Mouse (Mus musculus) heart, adult 2 months (tissue): Measurements from ENCODE around the gene Ccdc113. TPM values are rescaled to one million over a fixed set of nuclear protein-coding genes. Genes with fewer than 3 reads are reported as not detected.

Source experiments
- DNase-seq, 2 experiments: peaks; one replicate each; pipeline ENCODE4 v3.0.0; 2021
- H3K27ac ChIP-seq: fragments of 200-600 bp; 2 replicates; pipeline ENCODE4 v1.8.1; 2022
- H3K27me3 ChIP-seq: fragments of 200-500 bp; 2 replicates; pipeline ENCODE4 v1.6.1; 2012; ENCODE audit warnings: mild to moderate bottlenecking, low read length, inconsistent platforms, mixed read lengths; ENCODE audit not compliant: control insufficient read depth, insufficient read depth
- H3K36me3 ChIP-seq: fragments of 200-500 bp; 2 replicates; pipeline ENCODE4 v1.6.1; 2012; ENCODE audit warnings: low read length, inconsistent platforms; ENCODE audit not compliant: control insufficient read depth, insufficient read depth
- H3K4me1 ChIP-seq: fragments of 200-500 bp; 2 replicates; pipeline ENCODE4 v1.6.1; 2011; ENCODE audit warnings: low read length; ENCODE audit not compliant: control insufficient read depth, insufficient read depth
- H3K4me3 ChIP-seq: fragments of 200-600 bp; 2 replicates; pipeline ENCODE4 v1.8.1; 2022
- H3K79me2 ChIP-seq: fragments of 200-500 bp; replicated peaks from 2 replicates; pipeline ENCODE4 v1.6.1; 2012; ENCODE audit warnings: mild to moderate bottlenecking, inconsistent platforms, low read length, moderate library complexity, mixed read lengths; ENCODE audit not compliant: control insufficient read depth, insufficient read depth
- H3K9ac ChIP-seq: fragments of 200-500 bp; 2 replicates; pipeline ENCODE4 v1.6.1; 2012; ENCODE audit warnings: low read depth, mild to moderate bottlenecking, control low read depth, inconsistent platforms, low read length, mixed read lengths
- CTCF ChIP-seq: fragments of 200-600 bp; IDR thresholded peaks from 2 replicates; pipeline ENCODE4 v1.8.1; 2022; ENCODE audit warnings: antibody characterized with exemption, mild to moderate bottlenecking, moderate library complexity
- EP300 ChIP-seq: fragments of 200-500 bp; IDR thresholded peaks from 2 replicates; pipeline ENCODE4 v1.6.1; 2011; ENCODE audit warnings: low read depth, low read length, control low read depth; ENCODE audit not compliant: insufficient read depth
- POLR2A ChIP-seq: fragments of 200-500 bp; IDR thresholded peaks from 2 replicates; pipeline ENCODE4 v1.6.1; 2011; ENCODE audit warnings: mild to moderate bottlenecking, low read depth, low read length, control low read depth; ENCODE audit not compliant: insufficient read depth
- WGBS: fragments of 180-500 bp; shearing (Covaris S2); methylation state at CpG from one replicate; pipeline ENCODE4 v1.1.7; 2018; 5-methylcytosine and 5-hydroxymethylcytosine counted together
- intact Hi-C: fragments of 180-260 bp; cut with DNase I; formaldehyde crosslinking; loops from one replicate; pipeline ENCODE4 v1.15.1; 2025
- polyA plus RNA-seq: library from polyadenylated mRNA; depleted of rRNA; stranded (reverse); fragments of >200 nt; gene quantifications from 2 replicates; pipeline ENCODE4 v1.2.3, GENCODE M21; 2012
- total RNA-seq, 2 experiments: library from RNA; stranded (reverse); gene quantifications; 2 replicates each; pipeline ENCODE4 v1.2.3; 2021

Ccdc113 gene
- total and polyA plus RNA-seq, 3 experiments: 0.14 TPM; not detected in 2

DNA sequence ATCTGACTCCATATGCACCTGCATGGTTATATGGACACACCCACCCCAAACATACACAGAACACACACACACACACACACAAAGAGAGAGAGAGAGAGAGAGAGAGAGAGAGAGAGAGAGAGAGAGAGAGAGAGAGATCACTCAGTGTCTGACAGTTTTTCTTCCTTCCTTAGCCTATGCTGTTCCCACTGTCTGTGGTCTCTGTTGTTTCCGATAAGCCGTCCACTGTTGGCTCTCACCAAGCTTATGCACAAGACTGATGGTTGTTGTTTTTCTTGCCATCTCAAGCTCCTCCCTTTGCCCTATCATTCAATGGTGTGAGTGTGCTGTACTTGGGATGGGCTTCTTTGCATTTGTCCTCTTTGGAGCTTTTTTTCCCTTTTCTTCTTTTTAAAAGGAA is 22.1 kb downstream of the Ccdc113 start:
- TF ChIP-seq CTCF: no peak
- no peak for TF ChIP-seq POLR2A
- TF ChIP-seq EP300: no peak
- intact Hi-C loops: no loop called here

GRCm38 (mm10) chr8:95566217-95566616 is 32.3 kb downstream of the Ccdc113 start:
- DNase-seq: no peak
- intact Hi-C loops: no loop called here
- Histone ChIP-seq H3K4me1 (no peaks in the 10 kb centered on the region), H3K27ac (no peak overlapping the region), H3K36me3 (no peaks in the 10 kb centered on the region), H3K4me3 (no peak overlapping the region), H3K9ac (no peak overlapping the region), H3K79me2 (no peaks in the 10 kb centered on the region), H3K27me3 (peaks cover 1% of the 10 kb centered on the region; the same call in 1 of the 2 replicates)
- TF ChIP-seq CTCF: no peak
- TF ChIP-seq EP300: no peak
- TF ChIP-seq POLR2A: no peak
- WGBS: 59% methylated on average over 4 of the region's 4 CpGs

More for the DNA sequence above, 22.1 kb downstream of the Ccdc113 start:
- H3K9ac ChIP-seq: no peak overlapping the region
- H3K4me1 ChIP-seq: no peaks in the 10 kb centered on the region
- WGBS: 80% methylated on average over 2 of the region's 2 CpGs
- no peaks in the 10 kb centered on the region for H3K36me3 ChIP-seq
- H3K27ac ChIP-seq: no peak overlapping the region
- H3K79me2 ChIP-seq: no peaks in the 10 kb centered on the region
- DNase-seq: no peak
- H3K27me3 ChIP-seq: no peaks in the 10 kb centered on the region
- H3K4me3 ChIP-seq: no peak overlapping the region

GRCm38 (mm10) chr8:95566809-95567208 is 32.9 kb downstream of the Ccdc113 start:
- DNase-seq: no peak
- H3K27me3 ChIP-seq: peaks cover 1% of the 10 kb centered on the region; the same call in 1 of the 2 replicates
- no peaks in the 10 kb centered on the region for H3K79me2 ChIP-seq
- intact Hi-C loops: no loop called here
- H3K4me1 ChIP-seq: no peaks in the 10 kb centered on the region
- WGBS: 80% methylated on average over 6 of the region's 6 CpGs
- no peak overlapping the region for H3K27ac ChIP-seq
- no peak overlapping the region for H3K4me3 ChIP-seq
- H3K36me3 ChIP-seq: no peaks in the 10 kb centered on the region
- TF ChIP-seq CTCF (no peak), POLR2A (no peak), EP300 (no peak)
- no peak overlapping the region for H3K9ac ChIP-seq

GRCm38 (mm10) chr8:95573146-95573545 is 39.3 kb downstream of the Ccdc113 start:
- intact Hi-C loops: no loop called here

GRCm38 (mm10) chr8:95576240-95576639 is 42.4 kb downstream of the Ccdc113 start, which contains the start of gene Prss54:
TSS of gene Prss54 (minus strand) at chr8:95576340.
- H3K27me3 ChIP-seq: no peaks in the 10 kb centered on the region
- WGBS: 85% methylated on average over 10 of the region's 10 CpGs
- no peak for TF ChIP-seq POLR2A
- TF ChIP-seq EP300: no peak
- TF ChIP-seq CTCF: no peak
- H3K79me2 ChIP-seq: no peaks in the 10 kb centered on the region
- no peaks in the 10 kb centered on the region for H3K4me1 ChIP-seq
- H3K27ac ChIP-seq: no peak within 1 kb of the TSS
- intact Hi-C loops: no loop called here
- DNase-seq: no peak
- no peaks in the 10 kb centered on the region for H3K36me3 ChIP-seq
- no peak within 1 kb of the TSS for H3K4me3 ChIP-seq
- no peak within 1 kb of the TSS for H3K9ac ChIP-seq

More at GRCm38 (mm10) chr8:95573146-95573545, 39.3 kb downstream of the Ccdc113 start:
- no peaks in the 10 kb centered on the region for H3K79me2 ChIP-seq
- no peaks in the 10 kb centered on the region for H3K36me3 ChIP-seq
- H3K4me3 ChIP-seq: no peak overlapping the region
- H3K9ac ChIP-seq: no peak overlapping the region
- no peaks in the 10 kb centered on the region for H3K27me3 ChIP-seq
- WGBS: 84% methylated on average over 5 of the region's 5 CpGs
- DNase-seq: no peak
- no peak for TF ChIP-seq EP300
- TF ChIP-seq CTCF: no peak
- no peak for TF ChIP-seq POLR2A
- H3K27ac ChIP-seq: no peak overlapping the region
- H3K4me1 ChIP-seq: no peaks in the 10 kb centered on the region

- Histone ChIP-seq H3K4me3 (no peak overlapping the region), H3K36me3 (no peaks in the 10 kb centered on the region), H3K9ac (no peak overlapping the region), H3K27me3 (no peaks in the 10 kb centered on the region), H3K4me1 (no peaks in the 10 kb centered on the region), H3K27ac (no peak overlapping the region), H3K79me2 (no peaks in the 10 kb centered on the region)
- DNase-seq: no peak
- WGBS: 52% methylated on average over 1 of the region's 1 CpGs
- intact Hi-C loops: no loop called here
- TF ChIP-seq POLR2A: no peak
- no peak for TF ChIP-seq CTCF
- TF ChIP-seq EP300: no peak
Observed at GRCm38 (mm10) chr8:95587339-95587738, 53.5 kb downstream of the Ccdc113 start.
